Mouse (Mus musculus) hindbrain, embryonic 14.5 days (tissue): ENCODE results near the gene Pdpr. TPM values are rescaled to one million over a fixed set of nuclear protein-coding genes. Genes with fewer than 3 reads are reported as not detected.
A peak's percentile ranks its signal among the peaks of the same experiment; 100 is the strongest.
"Not testable (repeated sequence)": the region's sequence is repeated elsewhere in the genome, so short reads cannot be mapped to it uniquely, and the experiment has no call there.

Experiments used
- ATAC-seq: fragments of 200-750 bp; cut with Nextera tagmentation; 2 replicates; pipeline ENCODE4 v1.8.0; 2017; ENCODE audit warnings: moderate number of reproducible peaks, mild to moderate bottlenecking, moderate TSS enrichment, moderate library complexity; ENCODE audit not compliant: low FRiP score
- DNase-seq: peaks from one replicate; pipeline ENCODE4 v3.0.0-alpha.2; 2015; ENCODE audit warnings: low spot score
- H3K27ac ChIP-seq: fragments of 300-500 bp; sonication (generic); 2 replicates; pipeline ENCODE4 v1.5.1; 2014; ENCODE audit warnings: mild to moderate bottlenecking, moderate library complexity
- H3K27me3 ChIP-seq: fragments of 300-500 bp; sonication (generic); 2 replicates; pipeline ENCODE4 v1.6.1; 2014; ENCODE audit warnings: mild to moderate bottlenecking, low read length, mixed read lengths; ENCODE audit not compliant: control insufficient read depth, insufficient read depth
- H3K36me3 ChIP-seq: fragments of 300-500 bp; sonication (generic); replicated peaks from 2 replicates; pipeline ENCODE4 v1.6.1; 2014; ENCODE audit not compliant: control insufficient read depth, insufficient read depth
- H3K4me1 ChIP-seq: fragments of 300-500 bp; sonication (generic); replicated peaks from 2 replicates; pipeline ENCODE4 v1.6.1; 2014; ENCODE audit warnings: antibody characterized with exemption, low read length, mixed read lengths; ENCODE audit not compliant: control insufficient read depth, insufficient read depth
- H3K4me2 ChIP-seq: fragments of 300-500 bp; sonication (generic); replicated peaks from 2 replicates; pipeline ENCODE4 v1.6.1; 2014; ENCODE audit warnings: mild to moderate bottlenecking, moderate library complexity
- H3K4me3 ChIP-seq: fragments of 300-500 bp; sonication (generic); replicated peaks from 2 replicates; pipeline ENCODE4 v1.5.1; 2014; ENCODE audit warnings: mild to moderate bottlenecking, low read length
- H3K9ac ChIP-seq: fragments of 300-500 bp; sonication (generic); 2 replicates; pipeline ENCODE4 v1.6.1; 2014
- H3K9me3 ChIP-seq: fragments of 300-500 bp; sonication (generic); 2 replicates; pipeline ENCODE4 v1.6.1; 2016; ENCODE audit warnings: low read length; ENCODE audit not compliant: control insufficient read depth
- WGBS: fragments of 180-500 bp; shearing (Covaris S2); extraction: QIAGEN DNeasy Blood & Tissue Kit; methylation state at CpG from one replicate; pipeline ENCODE4 v1.1.7; 2014; 5-methylcytosine and 5-hydroxymethylcytosine counted together
- polyA plus RNA-seq: library from polyadenylated mRNA; unstranded; fragments of >200 nt; fragmentation: Nextera tagmentation; extraction: Ambion mirVana; gene quantifications from 2 replicates; pipeline ENCODE4 v1.2.1, GENCODE M21; 2014

Gene Pdpr
- polyA plus RNA-seq, 1 experiment from 2014 or later = 8.4 TPM

- WGBS = 100% methylated on average over 2 of the region's 2 CpGs
- Histone ChIP-seq H3K27ac (no peak overlapping the region), H3K4me2 (no peak overlapping the region), H3K4me3 (no peak overlapping the region), H3K36me3 (peaks cover 96% of the 10 kb centered on the region), H3K27me3 (no peaks in the 10 kb centered on the region), H3K9ac (no peak overlapping the region), H3K4me1 (no peaks in the 10 kb centered on the region), H3K9me3 (no peaks in the 10 kb centered on the region)
- ATAC-seq = no peak
- DNase-seq = no peak
These were observed 36.3 kb downstream of the Pdpr start for GRCm38 (mm10) chr8:111130756-111131155.

- Histone ChIP-seq H3K9me3 (no peaks in the 10 kb centered on the region), H3K9ac (no peak overlapping the region), H3K4me2 (no peak overlapping the region), H3K36me3 (peaks cover 18% of the 10 kb centered on the region), H3K27me3 (no peaks in the 10 kb centered on the region), H3K27ac (no peak overlapping the region), H3K4me1 (peaks cover 5% of the 10 kb centered on the region; the same call in 1 of the 2 replicates), H3K4me3 (no peak overlapping the region)
- ATAC-seq (no peak), DNase-seq (no peak)
These were observed 48.1 kb downstream of the Pdpr start for GRCm38 (mm10) chr8:111142521-111142920.

- Histone ChIP-seq H3K27ac (peak overlapping the region; percentile 38; the same call in 1 of the 2 replicates), H3K4me3 (peak overlapping the region; percentile 72), H3K4me2 (peak overlapping the region; percentile 79), H3K9ac (peak overlapping the region; percentile 67)
- ATAC-seq = peak; percentile 69
- not testable (repeated sequence) for DNase-seq, H3K36me3 ChIP-seq, H3K27me3 ChIP-seq, H3K4me1 ChIP-seq, H3K9me3 ChIP-seq
- under 1% methylated on average over 52 of the region's 63 CpGs for WGBS
These were observed 50.5 kb downstream of the Pdpr start for GRCm38 (mm10) chr8:111144901-111145459.

- not testable (repeated sequence) for H3K27me3 ChIP-seq, H3K4me1 ChIP-seq, H3K36me3 ChIP-seq, H3K9me3 ChIP-seq
- Histone ChIP-seq H3K4me2 (peak overlapping the region; percentile 76), H3K9ac (peak overlapping the region; percentile 83), H3K4me3 (peak overlapping the region; percentile 72), H3K27ac (peak overlapping the region; percentile 66)
- under 1% methylated on average over 62 of the region's 74 CpGs for WGBS
- ATAC-seq = peak; percentile 95
- peak; percentile 89 for DNase-seq
These were observed 51.1 kb downstream of the Pdpr start for GRCm38 (mm10) chr8:111145460-111146012.

GRCm38 (mm10) chr8:111155721-111156436 is 61.4 kb downstream of the Pdpr start:
- Histone ChIP-seq H3K27ac (no peak overlapping the region), H3K4me2 (no peak overlapping the region), H3K9ac (no peak overlapping the region), H3K36me3 (peaks cover 84% of the 10 kb centered on the region), H3K9me3 (no peaks in the 10 kb centered on the region), H3K4me1 (no peaks in the 10 kb centered on the region), H3K4me3 (no peak overlapping the region), H3K27me3 (no peaks in the 10 kb centered on the region)
- DNase-seq = no peak
- WGBS = 92% methylated on average over 8 of the region's 8 CpGs
- no peak for ATAC-seq

GRCm38 (mm10) chr8:111157617-111158016 is 63.2 kb downstream of the Pdpr start:
- DNase-seq (peak; percentile 30), ATAC-seq (no peak)
- H3K9me3 ChIP-seq = no peaks in the 10 kb centered on the region
- no peaks in the 10 kb centered on the region for H3K4me1 ChIP-seq
- WGBS = 50% methylated on average over 14 of the region's 14 CpGs
- no peaks in the 10 kb centered on the region for H3K27me3 ChIP-seq
- no peak overlapping the region for H3K9ac ChIP-seq
- H3K36me3 ChIP-seq = peaks cover 98% of the 10 kb centered on the region
- no peak overlapping the region for H3K4me2 ChIP-seq
- H3K27ac ChIP-seq = no peak overlapping the region
- H3K4me3 ChIP-seq = no peak overlapping the region

- no peak overlapping the region for H3K9ac ChIP-seq
- ATAC-seq = no peak
- H3K4me2 ChIP-seq = no peak overlapping the region
- DNase-seq = no peak
- H3K4me3 ChIP-seq = no peak overlapping the region
- H3K27ac ChIP-seq = no peak overlapping the region
- 76% methylated on average over 5 of the region's 5 CpGs for WGBS
- no peaks in the 10 kb centered on the region for H3K27me3 ChIP-seq
- no peaks in the 10 kb centered on the region for H3K9me3 ChIP-seq
- no peaks in the 10 kb centered on the region for H3K4me1 ChIP-seq
- H3K36me3 ChIP-seq = peaks cover 95% of the 10 kb centered on the region
These were observed 77.2 kb downstream of the Pdpr start for GRCm38 (mm10) chr8:111171661-111172060.

- no peak for ATAC-seq
- peak; percentile 50 for DNase-seq
- no peak overlapping the region for H3K9ac ChIP-seq
- no peaks in the 10 kb centered on the region for H3K4me1 ChIP-seq
- no peaks in the 10 kb centered on the region for H3K27me3 ChIP-seq
- peaks cover 86% of the 10 kb centered on the region for H3K36me3 ChIP-seq
- no peak overlapping the region for H3K27ac ChIP-seq
- H3K9me3 ChIP-seq = no peaks in the 10 kb centered on the region
- 65% methylated on average over 4 of the region's 4 CpGs for WGBS
- H3K4me2 ChIP-seq = no peak overlapping the region
- no peak overlapping the region for H3K4me3 ChIP-seq
These were observed 91.1 kb downstream of the Pdpr start for GRCm38 (mm10) chr8:111185472-111185947.
